Mouse (Mus musculus) MEL (cell line): ENCODE measurements around the gene Proca1. TPM values are rescaled to one million over a fixed set of nuclear protein-coding genes. Genes with fewer than 3 reads are reported as not detected.

ENCODE experiments used
- DNase-seq: peaks from one replicate; pipeline ENCODE4 v3.0.0; 2011; ENCODE audit warnings: low read depth, low spot score
- H3K27ac ChIP-seq: 2 replicates; pipeline ENCODE4 v1.5.1; 2012; ENCODE audit warnings: low read depth, mild to moderate bottlenecking, control low read depth, low read length, moderate library complexity; ENCODE audit not compliant: control insufficient read depth
- H3K27me3 ChIP-seq, 2 experiments: fragments of 150-350 bp in 1 of 2; sonication (generic) in 1 of 2; 2 replicates each; pipeline ENCODE4 v1.6.1; 2012; ENCODE audit warnings: low read length in 2 of 2, mild to moderate bottlenecking in 2 of 2, improper control_type of control experiment in 1 of 2, moderate library complexity in 1 of 2; ENCODE audit not compliant: insufficient read depth in 2 of 2, control insufficient read depth in 1 of 2
- H3K36me3 ChIP-seq, 2 experiments: 2 replicates each; pipeline ENCODE4 v1.6.1; 2012 to 2014; ENCODE audit warnings: low read length in 2 of 2, improper control_type of control experiment in 1 of 2, inconsistent platforms in 1 of 2, mild to moderate bottlenecking in 1 of 2; ENCODE audit not compliant: insufficient read depth in 2 of 2, control insufficient read depth in 1 of 2
- H3K4me1 ChIP-seq, 2 experiments: fragments of 150-350 bp in 1 of 2; sonication (generic) in 1 of 2; 2 replicates each; pipeline ENCODE4 v1.6.1; 2012; ENCODE audit warnings: low read length in 2 of 2, improper control_type of control experiment in 1 of 2, mild to moderate bottlenecking in 1 of 2; ENCODE audit not compliant: insufficient read depth in 2 of 2, control insufficient read depth in 1 of 2
- H3K4me3 ChIP-seq, 2 experiments: fragments of 150-350 bp in 1 of 2; sonication (generic) in 1 of 2; 2 replicates each; pipeline ENCODE4 v1.5.1; 2012; ENCODE audit warnings: low read depth in 2 of 2, low read length in 2 of 2, mild to moderate bottlenecking in 2 of 2, moderate library complexity in 2 of 2, control low read depth in 1 of 2, improper control_type of control experiment in 1 of 2; ENCODE audit not compliant: control insufficient read depth in 1 of 2, insufficient read depth in 1 of 2
- H3K79me2 ChIP-seq: 2 replicates; pipeline ENCODE4 v1.6.1; 2012; ENCODE audit warnings: mild to moderate bottlenecking, low read length, moderate library complexity; ENCODE audit not compliant: control insufficient read depth, poor library complexity, insufficient read depth
- H3K9ac ChIP-seq: 2 replicates; pipeline ENCODE4 v1.6.1; 2012; ENCODE audit warnings: low read depth, mild to moderate bottlenecking, control low read depth, low read length, moderate library complexity; ENCODE audit not compliant: control insufficient read depth, poor library complexity, severe bottlenecking
- H3K9me3 ChIP-seq: fragments of 150-350 bp; sonication (generic); replicated peaks from 2 replicates; pipeline ENCODE4 v1.6.1; 2012; ENCODE audit warnings: mild to moderate bottlenecking, low read length, improper control_type of control experiment, moderate library complexity; ENCODE audit not compliant: insufficient read depth
- CHD1 ChIP-seq: IDR thresholded peaks from 2 replicates; pipeline ENCODE4 v1.6.1; 2012; ENCODE audit warnings: low read depth, mild to moderate bottlenecking, inconsistent platforms, low read length, improper control_type of control experiment
- CHD2 ChIP-seq: IDR thresholded peaks from 2 replicates; pipeline ENCODE4 v1.6.1; 2011; ENCODE audit warnings: low read length, improper control_type of control experiment
- EP300 ChIP-seq, 2 experiments: IDR thresholded peaks; 2 replicates each; pipeline ENCODE4 v1.6.1; 2011; ENCODE audit warnings: improper control_type of control experiment in 2 of 2, low read length in 2 of 2, low read depth in 1 of 2, mild to moderate bottlenecking in 1 of 2
- ETS1 ChIP-seq: IDR thresholded peaks from 2 replicates; pipeline ENCODE4 v1.6.1; 2012; ENCODE audit warnings: low read depth, mild to moderate bottlenecking, inconsistent platforms, low read length, improper control_type of control experiment, moderate library complexity
- JUND ChIP-seq: IDR thresholded peaks from 2 replicates; pipeline ENCODE4 v1.6.1; 2011; ENCODE audit warnings: low read depth, mild to moderate bottlenecking, improper control_type of control experiment, low read length
- MAFK ChIP-seq: IDR thresholded peaks from 2 replicates; pipeline ENCODE4 v1.6.1; 2011; ENCODE audit warnings: low read depth, mild to moderate bottlenecking, low read length, improper control_type of control experiment, borderline replicate concordance
- MAZ ChIP-seq: IDR thresholded peaks from 2 replicates; pipeline ENCODE4 v1.6.1; 2012; ENCODE audit warnings: low read depth, mild to moderate bottlenecking, inconsistent platforms, low read length, improper control_type of control experiment
- MEF2A ChIP-seq: IDR thresholded peaks from 2 replicates; pipeline ENCODE4 v1.6.1; 2014; ENCODE audit warnings: low read depth, mild to moderate bottlenecking, inconsistent platforms, low read length, improper control_type of control experiment; ENCODE audit not compliant: poor library complexity, insufficient replicate concordance, severe bottlenecking; ENCODE audit errors: extremely low read depth
- MYC ChIP-seq: IDR thresholded peaks from 2 replicates; pipeline ENCODE4 v1.6.1; 2011; ENCODE audit warnings: low read depth, mild to moderate bottlenecking, low read length, improper control_type of control experiment, moderate library complexity
- POLR2AphosphoS2 ChIP-seq: IDR thresholded peaks from 2 replicates; pipeline ENCODE4 v1.6.1; 2011; ENCODE audit warnings: low read length, improper control_type of control experiment
- SIN3A ChIP-seq: IDR thresholded peaks from 2 replicates; pipeline ENCODE4 v1.6.1; 2012; ENCODE audit warnings: low read length, improper control_type of control experiment, inconsistent platforms
- SMC3 ChIP-seq: IDR thresholded peaks from 2 replicates; pipeline ENCODE4 v1.6.1; 2011; ENCODE audit warnings: low read depth, low read length, improper control_type of control experiment
- TBP ChIP-seq: IDR thresholded peaks from 2 replicates; pipeline ENCODE4 v1.8.0; 2011; ENCODE audit warnings: low read depth, low read length, improper control_type of control experiment
- USF2 ChIP-seq, 2 experiments: IDR thresholded peaks; 2 replicates each; pipeline ENCODE4 v1.6.1; 2011 to 2012; ENCODE audit warnings: improper control_type of control experiment in 2 of 2, low read length in 2 of 2, borderline replicate concordance in 1 of 2, inconsistent platforms in 1 of 2, low read depth in 1 of 2, mild to moderate bottlenecking in 1 of 2; ENCODE audit not compliant: insufficient read depth in 1 of 2
- ZC3H11A ChIP-seq: IDR thresholded peaks from 2 replicates; pipeline ENCODE4 v1.6.1; 2012; ENCODE audit warnings: low read depth, mild to moderate bottlenecking, inconsistent platforms, low read length, improper control_type of control experiment
- ZNF384 ChIP-seq: IDR thresholded peaks from 2 replicates; pipeline ENCODE4 v1.6.1; 2012; ENCODE audit warnings: low read depth, mild to moderate bottlenecking, inconsistent platforms, low read length, improper control_type of control experiment
- polyA plus RNA-seq, 2 experiments: library from polyadenylated mRNA; stranded (reverse) in 1 of 2; unstranded in 1 of 2; fragments of >175 nt in 1 of 2; fragments of >200 nt in 1 of 2; gene quantifications; 2 replicates each; pipeline versions ENCODE4 v1.2.1 to v1.2.4; 2012; ENCODE audit warnings: low replicate concordance in 2 of 2, low read depth in 1 of 2; ENCODE audit not compliant: insufficient read length in 2 of 2, insufficient read depth in 1 of 2, missing spikeins in 1 of 2
- total RNA-seq: library from RNA; depleted of rRNA; stranded (reverse); fragments of 300-350 nt; gene quantifications from 2 replicates; pipeline ENCODE4 v1.2.3, GENCODE M21; 2012

Gene Proca1
- total and polyA plus RNA-seq, 3 experiments, result 0.15 to 0.54 TPM; not detected in 1

GRCm38 (mm10) chr11:78215709-78216317 is 22.6 kb downstream of the Proca1 start:
- DNase-seq, result no peak
- Histone ChIP-seq H3K4me3 (no peak overlapping the region), H3K9me3 (no peaks in the 10 kb centered on the region), H3K9ac (no peak overlapping the region), H3K36me3 (peaks cover 0 to 54% of the 10 kb centered on the region in 2 experiments; a peak in 2 of 4 replicates), H3K4me1 (no peaks in the 10 kb centered on the region), H3K79me2 (no peaks in the 10 kb centered on the region), H3K27ac (no peak overlapping the region), H3K27me3 (no peaks in the 10 kb centered on the region)
- TF ChIP-seq POLR2AphosphoS2 (no peak), EP300 (IDR thresholded peaks at IDR 0.05; ENCODE audit: low read depth in 1 of 2, low read length in 2 of 2) (no peak), SIN3A (no peak), CHD2 (no peak), ETS1 (no peak), JUND (no peak), CHD1 (no peak), ZC3H11A (no peak), MAFK (no peak)

DNA sequence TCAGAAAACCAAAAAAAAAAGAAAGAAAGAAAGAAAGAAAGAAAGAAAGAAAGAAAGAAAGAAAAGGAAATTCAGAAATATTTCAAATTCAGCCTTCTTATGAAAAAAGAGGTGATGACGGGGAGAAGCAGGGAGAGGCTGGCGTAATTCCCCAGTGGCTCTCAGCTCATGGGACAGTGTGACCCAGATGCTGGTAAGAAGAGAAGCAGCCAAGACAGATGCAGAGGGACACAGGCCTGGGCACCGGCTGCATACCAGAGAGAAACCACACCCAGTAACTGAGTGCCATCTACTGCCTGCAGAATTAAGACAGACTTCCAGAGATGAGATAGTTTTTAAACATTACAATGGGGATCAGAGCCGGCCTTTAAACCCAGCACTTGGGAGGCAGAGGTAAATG is 30.4 kb downstream of the Proca1 start:
- Histone ChIP-seq H3K4me1 (no peaks in the 10 kb centered on the region), H3K27me3 (no peaks in the 10 kb centered on the region), H3K79me2 (no peaks in the 10 kb centered on the region), H3K36me3 (peaks cover 0 to 56% of the 10 kb centered on the region in 2 experiments; a peak in 2 of 4 replicates), H3K9me3 (no peaks in the 10 kb centered on the region), H3K27ac (no peak overlapping the region), H3K9ac (no peak overlapping the region), H3K4me3 (no peak overlapping the region)
- DNase-seq, result no peak
- TF ChIP-seq TBP (no peak), SMC3 (no peak), MEF2A (no peak), USF2 (IDR thresholded peaks at IDR 0.05; ENCODE audit: borderline replicate concordance in 1 of 2, insufficient read depth in 1 of 2, low read depth in 1 of 2, low read length in 2 of 2) (no peak), EP300 (IDR thresholded peaks at IDR 0.05; ENCODE audit: low read depth in 1 of 2, low read length in 2 of 2) (no peak), SIN3A (no peak), ETS1 (no peak), ZNF384 (no peak), MYC (no peak), CHD1 (no peak), MAZ (no peak)
